Mouse (Mus musculus): Measurements from ENCODE around the gene Wdr38. TPM values are rescaled to one million over a fixed set of nuclear protein-coding genes. Genes with fewer than 3 reads are reported as not detected.

The Wdr38 gene
- total RNA-seq, 1 experiment = 1.7 TPM

GRCm38 (mm10) chr2:39001866-39002265, 4.6 kb downstream of the Wdr38 start:
- peaks cover 47% of the 10 kb centered on the region for H3K36me3 ChIP-seq (ENCODE audit: control insufficient read depth, insufficient read depth, low read length, poor library complexity, severe bottlenecking)
- H3K9me3 ChIP-seq (ENCODE audit: control insufficient read depth, insufficient read depth, low read depth, low read length) = no peaks in the 10 kb centered on the region
- TF ChIP-seq CHD2 (IDR thresholded peaks at IDR 0.05; ENCODE audit: low read depth, low read length) = no peak
- TF ChIP-seq ZNF384 (IDR thresholded peaks at IDR 0.05; ENCODE audit: low read depth, low read length) = no peak
- TF ChIP-seq MAFK (IDR thresholded peaks at IDR 0.05; ENCODE audit: insufficient read depth, low read depth, low read length) = no peak
- no peak for TF ChIP-seq HCFC1 (IDR thresholded peaks at IDR 0.05; ENCODE audit: borderline replicate concordance, insufficient read depth, low read length)
- TF ChIP-seq ZC3H11A (IDR thresholded peaks at IDR 0.05; ENCODE audit: borderline replicate concordance, low read depth, low read length) = no peak
- peak overlapping the region in 1 of 2 experiments; percentile 7; a peak in 1 of 4 replicates for H3K4me3 ChIP-seq (ENCODE audit: insufficient read depth in 1 of 2, low read depth in 1 of 2, low read length in 2 of 2, poor library complexity in 1 of 2, severe bottlenecking in 1 of 2)
- peaks cover 2 to 19% of the 10 kb centered on the region in 2 experiments; a peak in 3 of 4 replicates for H3K4me1 ChIP-seq (ENCODE audit: control insufficient read depth in 2 of 2, insufficient read depth in 2 of 2, low read length in 2 of 2, poor library complexity in 1 of 2)
- in situ Hi-C loops (cut with MboI; ENCODE audit: low sequenced_read_pairs in 2 of 2, unreplicated experiment in 2 of 2) = no loop called here
- H3K9ac ChIP-seq (ENCODE audit: insufficient read depth, low read depth, low read length, poor library complexity, severe bottlenecking) = peak overlapping the region; percentile 23; the same call in 1 of the 2 replicates
- no peak for DNase-seq (ENCODE audit: low read depth, low spot score)
- H3K27ac ChIP-seq (ENCODE audit: insufficient read depth, low read depth, low read length, poor library complexity, severe bottlenecking) = no peak overlapping the region

- Histone ChIP-seq H3K27ac (ENCODE audit: insufficient read depth, low read depth, low read length, poor library complexity, severe bottlenecking) (peak overlapping the region; percentile 29; the same call in 1 of the 2 replicates), H3K9me3 (ENCODE audit: control insufficient read depth, insufficient read depth, low read depth, low read length) (no peaks in the 10 kb centered on the region), H3K4me1 (ENCODE audit: control insufficient read depth in 2 of 2, insufficient read depth in 2 of 2, low read length in 2 of 2, poor library complexity in 1 of 2) (peaks cover 4 to 19% of the 10 kb centered on the region in 2 experiments; a peak in 3 of 4 replicates), H3K36me3 (ENCODE audit: control insufficient read depth, insufficient read depth, low read length, poor library complexity, severe bottlenecking) (peaks cover 47% of the 10 kb centered on the region), H3K9ac (ENCODE audit: insufficient read depth, low read depth, low read length, poor library complexity, severe bottlenecking) (peak overlapping the region; percentile 93), H3K4me3 (ENCODE audit: insufficient read depth in 1 of 2, low read depth in 1 of 2, low read length in 2 of 2, poor library complexity in 1 of 2, severe bottlenecking in 1 of 2) (peak overlapping the region; percentile 85 to 92)
- in situ Hi-C loops (cut with MboI; ENCODE audit: low sequenced_read_pairs in 2 of 2, unreplicated experiment in 2 of 2) = no loop called here
- DNase-seq (ENCODE audit: low read depth, low spot score) = no peak
- TF ChIP-seq ZNF384 (IDR thresholded peaks at IDR 0.05; ENCODE audit: low read depth, low read length) (peak; percentile 56; the same call in 1 of the 2 replicates), CHD2 (IDR thresholded peaks at IDR 0.05; ENCODE audit: low read depth, low read length) (no peak), MAFK (IDR thresholded peaks at IDR 0.05; ENCODE audit: insufficient read depth, low read depth, low read length) (no peak), HCFC1 (IDR thresholded peaks at IDR 0.05; ENCODE audit: borderline replicate concordance, insufficient read depth, low read length) (no peak), ZC3H11A (IDR thresholded peaks at IDR 0.05; ENCODE audit: borderline replicate concordance, low read depth, low read length) (no peak)
Measured at GRCm38 (mm10) chr2:39003106-39003505, 5.8 kb downstream of the Wdr38 start.

GRCm38 (mm10) chr2:39003512-39003911, 6.2 kb downstream of the Wdr38 start:
- no peak for TF ChIP-seq ZNF384 (IDR thresholded peaks at IDR 0.05; ENCODE audit: low read depth, low read length)
- TF ChIP-seq ZC3H11A (IDR thresholded peaks at IDR 0.05; ENCODE audit: borderline replicate concordance, low read depth, low read length) = no peak
- no peak for TF ChIP-seq MAFK (IDR thresholded peaks at IDR 0.05; ENCODE audit: insufficient read depth, low read depth, low read length)
- TF ChIP-seq CHD2 (IDR thresholded peaks at IDR 0.05; ENCODE audit: low read depth, low read length) = no peak
- no peak for TF ChIP-seq HCFC1 (IDR thresholded peaks at IDR 0.05; ENCODE audit: borderline replicate concordance, insufficient read depth, low read length)
- in situ Hi-C loops (cut with MboI; ENCODE audit: low sequenced_read_pairs in 2 of 2, unreplicated experiment in 2 of 2) = no loop called here
- Histone ChIP-seq H3K27ac (ENCODE audit: insufficient read depth, low read depth, low read length, poor library complexity, severe bottlenecking) (peak overlapping the region; percentile 29; the same call in 1 of the 2 replicates), H3K4me3 (ENCODE audit: insufficient read depth in 1 of 2, low read depth in 1 of 2, low read length in 2 of 2, poor library complexity in 1 of 2, severe bottlenecking in 1 of 2) (peak overlapping the region; percentile 85 to 92), H3K9me3 (ENCODE audit: control insufficient read depth, insufficient read depth, low read depth, low read length) (no peaks in the 10 kb centered on the region), H3K9ac (ENCODE audit: insufficient read depth, low read depth, low read length, poor library complexity, severe bottlenecking) (peak overlapping the region; percentile 93), H3K36me3 (ENCODE audit: control insufficient read depth, insufficient read depth, low read length, poor library complexity, severe bottlenecking) (peaks cover 47% of the 10 kb centered on the region), H3K4me1 (ENCODE audit: control insufficient read depth in 2 of 2, insufficient read depth in 2 of 2, low read length in 2 of 2, poor library complexity in 1 of 2) (peaks cover 4 to 19% of the 10 kb centered on the region in 2 experiments; a peak in 3 of 4 replicates)
- DNase-seq (ENCODE audit: low read depth, low spot score) = no peak

- H3K36me3 ChIP-seq (ENCODE audit: control insufficient read depth, insufficient read depth, low read length, poor library complexity, severe bottlenecking) = peaks cover 47% of the 10 kb centered on the region
- H3K27ac ChIP-seq (ENCODE audit: insufficient read depth, low read depth, low read length, poor library complexity, severe bottlenecking) = peak overlapping the region; percentile 89
- no peak for DNase-seq (ENCODE audit: low read depth, low spot score)
- TF ChIP-seq CHD2 (IDR thresholded peaks at IDR 0.05; ENCODE audit: low read depth, low read length) (no peak), ZC3H11A (IDR thresholded peaks at IDR 0.05; ENCODE audit: borderline replicate concordance, low read depth, low read length) (no peak), ZNF384 (IDR thresholded peaks at IDR 0.05; ENCODE audit: low read depth, low read length) (no peak), HCFC1 (IDR thresholded peaks at IDR 0.05; ENCODE audit: borderline replicate concordance, insufficient read depth, low read length) (no peak), MAFK (IDR thresholded peaks at IDR 0.05; ENCODE audit: insufficient read depth, low read depth, low read length) (no peak)
- H3K9ac ChIP-seq (ENCODE audit: insufficient read depth, low read depth, low read length, poor library complexity, severe bottlenecking) = peak overlapping the region; percentile 93
- H3K9me3 ChIP-seq (ENCODE audit: control insufficient read depth, insufficient read depth, low read depth, low read length) = no peaks in the 10 kb centered on the region
- in situ Hi-C loops (cut with MboI; ENCODE audit: low sequenced_read_pairs in 2 of 2, unreplicated experiment in 2 of 2) = no loop called here
- peaks cover 4 to 19% of the 10 kb centered on the region in 2 experiments; a peak in 3 of 4 replicates for H3K4me1 ChIP-seq (ENCODE audit: control insufficient read depth in 2 of 2, insufficient read depth in 2 of 2, low read length in 2 of 2, poor library complexity in 1 of 2)
- peak overlapping the region; percentile 85 to 92 for H3K4me3 ChIP-seq (ENCODE audit: insufficient read depth in 1 of 2, low read depth in 1 of 2, low read length in 2 of 2, poor library complexity in 1 of 2, severe bottlenecking in 1 of 2)
Measured at GRCm38 (mm10) chr2:39004372-39004771, 7.1 kb downstream of the Wdr38 start.
